Mouse (Mus musculus) hindbrain, embryonic 12.5 days (tissue): ENCODE results near the gene Ntf3. TPM values are rescaled to one million over a fixed set of nuclear protein-coding genes. Genes with fewer than 3 reads are reported as not detected.

Source experiments
- ATAC-seq: fragments of 200-750 bp; cut with Nextera tagmentation; 2 replicates; pipeline ENCODE4 v1.8.0; 2017; ENCODE audit warnings: moderate TSS enrichment; ENCODE audit not compliant: low FRiP score
- H3K27ac ChIP-seq: fragments of 300-500 bp; sonication (generic); 2 replicates; pipeline ENCODE4 v1.5.1; 2016; ENCODE audit warnings: mild to moderate bottlenecking
- H3K27me3 ChIP-seq: fragments of 300-500 bp; sonication (generic); 2 replicates; pipeline ENCODE4 v1.6.1; 2016; ENCODE audit warnings: mild to moderate bottlenecking
- H3K36me3 ChIP-seq: fragments of 300-500 bp; sonication (generic); 2 replicates; pipeline ENCODE4 v1.6.1; 2016; ENCODE audit warnings: mild to moderate bottlenecking
- H3K4me1 ChIP-seq: fragments of 300-500 bp; sonication (generic); 2 replicates; pipeline ENCODE4 v1.6.1; 2016
- H3K4me2 ChIP-seq: fragments of 300-500 bp; sonication (generic); replicated peaks from 2 replicates; pipeline ENCODE4 v1.6.1; 2016; ENCODE audit warnings: mild to moderate bottlenecking
- H3K4me3 ChIP-seq: fragments of 300-500 bp; sonication (generic); 2 replicates; pipeline ENCODE4 v1.5.1; 2016; ENCODE audit warnings: mild to moderate bottlenecking
- H3K9ac ChIP-seq: fragments of 300-500 bp; sonication (generic); 2 replicates; pipeline ENCODE4 v1.6.1; 2016; ENCODE audit warnings: mild to moderate bottlenecking, moderate library complexity
- H3K9me3 ChIP-seq: fragments of 300-500 bp; sonication (generic); replicated peaks from 2 replicates; pipeline ENCODE4 v1.6.1; 2016; ENCODE audit warnings: mild to moderate bottlenecking
- WGBS: fragments of 180-500 bp; shearing (Covaris S2); methylation state at CpG from one replicate; pipeline ENCODE4 v1.1.7; 2016; 5-methylcytosine and 5-hydroxymethylcytosine counted together
- polyA plus RNA-seq: library from polyadenylated mRNA; unstranded; fragments of >200 nt; fragmentation: Nextera tagmentation; extraction: Ambion mirVana; gene quantifications from 2 replicates; pipeline ENCODE4 v1.2.1, GENCODE M21; 2016

Ntf3 gene
- polyA plus RNA-seq, 1 experiment from 2014 or later: 4.7 TPM

GRCm38 (mm10) chr6:126097471-126097870, 69.2 kb downstream of the Ntf3 start:
- no peak for ATAC-seq
- H3K9me3 ChIP-seq: no peaks in the 10 kb centered on the region
- 80% methylated on average over 5 of the region's 5 CpGs for WGBS

GRCm38 (mm10) chr6:126096085-126096484, 70.6 kb downstream of the Ntf3 start:
- H3K27me3 ChIP-seq: no peaks in the 10 kb centered on the region
- no peak overlapping the region for H3K4me3 ChIP-seq
- no peak overlapping the region for H3K4me2 ChIP-seq
- H3K9ac ChIP-seq: no peak overlapping the region
- H3K9me3 ChIP-seq: no peaks in the 10 kb centered on the region
- H3K4me1 ChIP-seq: no peaks in the 10 kb centered on the region
- ATAC-seq: no peak
- no peak overlapping the region for H3K27ac ChIP-seq
- no peaks in the 10 kb centered on the region for H3K36me3 ChIP-seq
- WGBS: 82% methylated on average over 13 of the region's 13 CpGs

More at GRCm38 (mm10) chr6:126097471-126097870, 69.2 kb downstream of the Ntf3 start:
- Histone ChIP-seq H3K27ac (no peak overlapping the region), H3K4me1 (no peaks in the 10 kb centered on the region), H3K36me3 (no peaks in the 10 kb centered on the region), H3K4me3 (no peak overlapping the region), H3K9ac (no peak overlapping the region), H3K27me3 (no peaks in the 10 kb centered on the region), H3K4me2 (no peak overlapping the region)

GRCm38 (mm10) chr6:126095041-126095440, 71.7 kb downstream of the Ntf3 start:
- Histone ChIP-seq H3K4me3 (no peak overlapping the region), H3K27me3 (no peaks in the 10 kb centered on the region), H3K9ac (no peak overlapping the region), H3K4me2 (no peak overlapping the region), H3K27ac (no peak overlapping the region), H3K36me3 (no peaks in the 10 kb centered on the region), H3K9me3 (no peaks in the 10 kb centered on the region), H3K4me1 (no peaks in the 10 kb centered on the region)
- ATAC-seq: no peak
- 83% methylated on average over 6 of the region's 6 CpGs for WGBS

GRCm38 (mm10) chr6:126092026-126092425, 74.7 kb downstream of the Ntf3 start:
- WGBS: 68% methylated on average over 5 of the region's 5 CpGs
- no peak overlapping the region for H3K4me2 ChIP-seq
- ATAC-seq: no peak

GRCm38 (mm10) chr6:126090063-126090462, 76.6 kb downstream of the Ntf3 start:
- Histone ChIP-seq H3K4me1 (no peaks in the 10 kb centered on the region), H3K36me3 (no peaks in the 10 kb centered on the region), H3K27ac (no peak overlapping the region), H3K27me3 (no peaks in the 10 kb centered on the region), H3K9ac (no peak overlapping the region), H3K9me3 (no peaks in the 10 kb centered on the region), H3K4me2 (no peak overlapping the region), H3K4me3 (no peak overlapping the region)
- no peak for ATAC-seq
- WGBS: 90% methylated on average over 1 of the region's 1 CpGs

More at GRCm38 (mm10) chr6:126092026-126092425, 74.7 kb downstream of the Ntf3 start:
- H3K4me1 ChIP-seq: no peaks in the 10 kb centered on the region
- H3K27me3 ChIP-seq: no peaks in the 10 kb centered on the region
- no peaks in the 10 kb centered on the region for H3K36me3 ChIP-seq
- no peak overlapping the region for H3K9ac ChIP-seq
- no peak overlapping the region for H3K4me3 ChIP-seq
- H3K9me3 ChIP-seq: no peaks in the 10 kb centered on the region
- H3K27ac ChIP-seq: no peak overlapping the region

GRCm38 (mm10) chr6:126088489-126089265, 78.0 kb downstream of the Ntf3 start:
- Histone ChIP-seq H3K4me2 (no peak overlapping the region), H3K9ac (no peak overlapping the region), H3K4me1 (no peaks in the 10 kb centered on the region), H3K9me3 (no peaks in the 10 kb centered on the region), H3K4me3 (no peak overlapping the region), H3K27me3 (no peaks in the 10 kb centered on the region), H3K36me3 (no peaks in the 10 kb centered on the region), H3K27ac (no peak overlapping the region)
- ATAC-seq: no peak
- WGBS: 92% methylated on average over 12 of the region's 12 CpGs

GRCm38 (mm10) chr6:126086321-126086950, 80.3 kb downstream of the Ntf3 start:
- 70% methylated on average over 3 of the region's 3 CpGs for WGBS
- Histone ChIP-seq H3K9me3 (no peaks in the 10 kb centered on the region), H3K27me3 (no peaks in the 10 kb centered on the region), H3K4me2 (no peak overlapping the region), H3K27ac (no peak overlapping the region), H3K9ac (no peak overlapping the region), H3K4me3 (no peak overlapping the region), H3K36me3 (no peaks in the 10 kb centered on the region), H3K4me1 (no peaks in the 10 kb centered on the region)
- ATAC-seq: no peak

- ATAC-seq: no peak
- WGBS: 87% methylated on average over 3 of the region's 3 CpGs
- H3K27me3 ChIP-seq: no peaks in the 10 kb centered on the region
- H3K27ac ChIP-seq: no peak overlapping the region
- no peak overlapping the region for H3K4me2 ChIP-seq
- H3K4me1 ChIP-seq: no peaks in the 10 kb centered on the region
- no peaks in the 10 kb centered on the region for H3K36me3 ChIP-seq
- H3K9me3 ChIP-seq: no peaks in the 10 kb centered on the region
- H3K4me3 ChIP-seq: no peak overlapping the region
- H3K9ac ChIP-seq: no peak overlapping the region
These were observed 86.2 kb downstream of the Ntf3 start for GRCm38 (mm10) chr6:126080531-126080930.

- Histone ChIP-seq H3K27me3 (no peaks in the 10 kb centered on the region), H3K4me1 (no peaks in the 10 kb centered on the region), H3K27ac (no peak overlapping the region), H3K9me3 (no peaks in the 10 kb centered on the region), H3K9ac (no peak overlapping the region), H3K4me2 (no peak overlapping the region), H3K36me3 (no peaks in the 10 kb centered on the region), H3K4me3 (no peak overlapping the region)
- no peak for ATAC-seq
- WGBS: 83% methylated on average over 3 of the region's 3 CpGs
These were observed 109.0 kb downstream of the Ntf3 start for GRCm38 (mm10) chr6:126057706-126058105.

GRCm38 (mm10) chr6:126053136-126053535, 113.6 kb downstream of the Ntf3 start:
- WGBS: 91% methylated on average over 5 of the region's 5 CpGs
- no peaks in the 10 kb centered on the region for H3K27me3 ChIP-seq

More at GRCm38 (mm10) chr6:126053136-126053535, 113.6 kb downstream of the Ntf3 start:
- H3K4me2 ChIP-seq: no peak overlapping the region
- H3K36me3 ChIP-seq: no peaks in the 10 kb centered on the region
- no peaks in the 10 kb centered on the region for H3K9me3 ChIP-seq
- no peak overlapping the region for H3K4me3 ChIP-seq
- no peak for ATAC-seq
- no peak overlapping the region for H3K9ac ChIP-seq
- no peak overlapping the region for H3K27ac ChIP-seq
- no peaks in the 10 kb centered on the region for H3K4me1 ChIP-seq
